Mouse (Mus musculus): ENCODE data around the gene Gen1. TPM values are rescaled to one million over a fixed set of nuclear protein-coding genes. Genes with fewer than 3 reads are reported as not detected.

Gen1 gene
- 3.5 TPM for polyA plus RNA-seq (2017; shearing (Covaris generic))

GRCm38 (mm10) chr12:11265382-11266281, at the start of gene Gen1, which contains the start of gene Smc6:
Gene Gen1, minus strand, starts transcription at chr12:11265801.
Gene Smc6, plus strand, starts transcription at chr12:11265886.

GRCm38 (mm10) chr12:11208872-11209271, 56.7 kb downstream of the Gen1 start, which contains the start of gene Msgn1:
Gene Msgn1, minus strand, starts transcription at chr12:11208972.

Other genes starting within 250 kb of the Gen1 start
- not detected for gene Kcns3, start 114.7 kb downstream of the Gen1 start, polyA plus RNA-seq (2017; shearing (Covaris generic))
- not detected for gene Msgn1, start 56.8 kb downstream of the Gen1 start, polyA plus RNA-seq (2017; shearing (Covaris generic))
- 202 TPM for gene Smc6, start 85 bp upstream of the Gen1 start, polyA plus RNA-seq (2017; shearing (Covaris generic))
- gene Vsnl1, start 170.8 kb upstream of the Gen1 start, polyA plus RNA-seq (2017; shearing (Covaris generic)): not detected
- not detected for gene Rad51ap2, start 190.3 kb upstream of the Gen1 start, polyA plus RNA-seq (2017; shearing (Covaris generic))